Mouse (Mus musculus) hindbrain, embryonic 12.5 days (tissue): ENCODE results near the gene Wdr81. TPM values are rescaled to one million over a fixed set of nuclear protein-coding genes. Genes with fewer than 3 reads are reported as not detected.

ENCODE experiments used
- ATAC-seq: fragments of 200-750 bp; cut with Nextera tagmentation; 2 replicates; pipeline ENCODE4 v1.8.0; 2017; ENCODE audit warnings: moderate TSS enrichment; ENCODE audit not compliant: low FRiP score
- H3K27ac ChIP-seq: fragments of 300-500 bp; sonication (generic); 2 replicates; pipeline ENCODE4 v1.5.1; 2016; ENCODE audit warnings: mild to moderate bottlenecking
- H3K27me3 ChIP-seq: fragments of 300-500 bp; sonication (generic); 2 replicates; pipeline ENCODE4 v1.6.1; 2016; ENCODE audit warnings: mild to moderate bottlenecking
- H3K36me3 ChIP-seq: fragments of 300-500 bp; sonication (generic); 2 replicates; pipeline ENCODE4 v1.6.1; 2016; ENCODE audit warnings: mild to moderate bottlenecking
- H3K4me1 ChIP-seq: fragments of 300-500 bp; sonication (generic); 2 replicates; pipeline ENCODE4 v1.6.1; 2016
- H3K4me2 ChIP-seq: fragments of 300-500 bp; sonication (generic); replicated peaks from 2 replicates; pipeline ENCODE4 v1.6.1; 2016; ENCODE audit warnings: mild to moderate bottlenecking
- H3K4me3 ChIP-seq: fragments of 300-500 bp; sonication (generic); 2 replicates; pipeline ENCODE4 v1.5.1; 2016; ENCODE audit warnings: mild to moderate bottlenecking
- H3K9ac ChIP-seq: fragments of 300-500 bp; sonication (generic); 2 replicates; pipeline ENCODE4 v1.6.1; 2016; ENCODE audit warnings: mild to moderate bottlenecking, moderate library complexity
- H3K9me3 ChIP-seq: fragments of 300-500 bp; sonication (generic); replicated peaks from 2 replicates; pipeline ENCODE4 v1.6.1; 2016; ENCODE audit warnings: mild to moderate bottlenecking
- WGBS: fragments of 180-500 bp; shearing (Covaris S2); methylation state at CpG from one replicate; pipeline ENCODE4 v1.1.7; 2016; 5-methylcytosine and 5-hydroxymethylcytosine counted together
- microRNA counts: library from miRNA; unstranded; fragments of <30 nt; microRNA quantifications from one replicate; lab custom pipeline; 2017
- microRNA-seq: library from miRNA; unstranded; fragments of <30 nt; microRNA quantifications from one replicate; pipeline ENCODE4, GENCODE M21; 2017
- polyA plus RNA-seq: library from polyadenylated mRNA; unstranded; fragments of >200 nt; fragmentation: Nextera tagmentation; extraction: Ambion mirVana; gene quantifications from 2 replicates; pipeline ENCODE4 v1.2.1, GENCODE M21; 2016

Wdr81 gene
- polyA plus RNA-seq, 1 experiment from 2014 or later = 9.3 TPM

GRCm38 (mm10) chr11:75403301-75404052 is 51.0 kb downstream of the Wdr81 start:
- 84% methylated on average over 6 of the region's 6 CpGs for WGBS
- H3K36me3 ChIP-seq = no peaks in the 10 kb centered on the region; the same call in 1 of the 2 replicates
- no peak overlapping the region for H3K4me3 ChIP-seq
- H3K27me3 ChIP-seq = no peaks in the 10 kb centered on the region
- H3K9me3 ChIP-seq = no peaks in the 10 kb centered on the region
- no peaks in the 10 kb centered on the region for H3K4me1 ChIP-seq
- ATAC-seq = no peak
- H3K9ac ChIP-seq = no peak overlapping the region
- no peak overlapping the region for H3K4me2 ChIP-seq
- no peak overlapping the region for H3K27ac ChIP-seq

GRCm38 (mm10) chr11:75402271-75402690 is 52.2 kb downstream of the Wdr81 start:
- no peaks in the 10 kb centered on the region for H3K9me3 ChIP-seq
- ATAC-seq = no peak
- no peaks in the 10 kb centered on the region for H3K4me1 ChIP-seq
- H3K27me3 ChIP-seq = no peaks in the 10 kb centered on the region
- H3K4me2 ChIP-seq = no peak overlapping the region
- no peak overlapping the region for H3K4me3 ChIP-seq
- no peak overlapping the region for H3K27ac ChIP-seq
- H3K36me3 ChIP-seq = no peaks in the 10 kb centered on the region; the same call in 1 of the 2 replicates
- WGBS = 64% methylated on average over 5 of the region's 5 CpGs
- H3K9ac ChIP-seq = no peak overlapping the region

GRCm38 (mm10) chr11:75400099-75400498 is 54.4 kb downstream of the Wdr81 start:
- Histone ChIP-seq H3K9ac (no peak overlapping the region), H3K27ac (no peak overlapping the region), H3K9me3 (no peaks in the 10 kb centered on the region), H3K36me3 (no peaks in the 10 kb centered on the region; the same call in 1 of the 2 replicates), H3K27me3 (no peaks in the 10 kb centered on the region), H3K4me1 (no peaks in the 10 kb centered on the region), H3K4me3 (no peak overlapping the region), H3K4me2 (no peak overlapping the region)
- WGBS = 68% methylated on average over 9 of the region's 9 CpGs
- ATAC-seq = no peak

GRCm38 (mm10) chr11:75399411-75399841 is 55.1 kb downstream of the Wdr81 start:
- no peak overlapping the region for H3K9ac ChIP-seq
- no peak overlapping the region for H3K4me2 ChIP-seq
- ATAC-seq = no peak
- no peak overlapping the region for H3K4me3 ChIP-seq
- no peak overlapping the region for H3K27ac ChIP-seq
- WGBS = 88% methylated on average over 11 of the region's 11 CpGs
- H3K27me3 ChIP-seq = no peaks in the 10 kb centered on the region
- no peaks in the 10 kb centered on the region for H3K9me3 ChIP-seq
- H3K36me3 ChIP-seq = no peaks in the 10 kb centered on the region; the same call in 1 of the 2 replicates
- H3K4me1 ChIP-seq = no peaks in the 10 kb centered on the region

- no peaks in the 10 kb centered on the region for H3K9me3 ChIP-seq
- no peaks in the 10 kb centered on the region for H3K4me1 ChIP-seq
- H3K9ac ChIP-seq = no peak overlapping the region
- no peak for ATAC-seq
- no peaks in the 10 kb centered on the region; the same call in 1 of the 2 replicates for H3K36me3 ChIP-seq
- 90% methylated on average over 7 of the region's 7 CpGs for WGBS
- H3K4me2 ChIP-seq = no peak overlapping the region
- H3K4me3 ChIP-seq = no peak overlapping the region
- no peaks in the 10 kb centered on the region for H3K27me3 ChIP-seq
- H3K27ac ChIP-seq = no peak overlapping the region
Measured at GRCm38 (mm10) chr11:75397452-75397851, 57.1 kb downstream of the Wdr81 start.

GRCm38 (mm10) chr11:75395611-75396010 is 58.9 kb downstream of the Wdr81 start:
- H3K4me3 ChIP-seq = no peak overlapping the region
- H3K27me3 ChIP-seq = no peaks in the 10 kb centered on the region
- H3K27ac ChIP-seq = no peak overlapping the region
- H3K4me1 ChIP-seq = no peaks in the 10 kb centered on the region
- peaks cover under 1% of the 10 kb centered on the region; the same call in 1 of the 2 replicates for H3K36me3 ChIP-seq
- no peaks in the 10 kb centered on the region for H3K9me3 ChIP-seq
- no peak for ATAC-seq
- 79% methylated on average over 1 of the region's 1 CpGs for WGBS
- H3K4me2 ChIP-seq = no peak overlapping the region
- H3K9ac ChIP-seq = no peak overlapping the region

MicroRNAs within 50 kb of the gene (microRNA counts, 519-probe panel; counts per million panel counts)
- 5,150 counts per million, percentile 93 among the panel's probes with 10 or more counts for microRNA mmu-miR-22 (lab: Ali Mortazavi, UCI)

Small RNAs within 50 kb of the gene (microRNA-seq; reads per million reads assigned to microRNA genes)
- 3,752 reads per million, percentile 86 among the genes with 10 or more reads in this experiment for gene Mir22

Other genes starting within 250 kb of the Wdr81 start
- 96.9 and 99.5 TPM in 2 replicates for gene Rpa1, start 106.4 kb downstream of the Wdr81 start, polyA plus RNA-seq
- gene Smyd4, start 106.3 kb downstream of the Wdr81 start, polyA plus RNA-seq = 13.4 and 17.3 TPM in 2 replicates
- 111 and 121 TPM in 2 replicates for gene Serpinf1, start 32.0 kb downstream of the Wdr81 start, polyA plus RNA-seq
- gene Serpinf2, start 15.1 kb downstream of the Wdr81 start, polyA plus RNA-seq = not detected in 2 replicates
- 11.6 and 13.0 TPM in 2 replicates for gene Tlcd2, start 7.0 kb upstream of the Wdr81 start, polyA plus RNA-seq
- gene Prpf8, start 32.1 kb upstream of the Wdr81 start, polyA plus RNA-seq = 68.9 and 74.2 TPM in 2 replicates
- gene Rilp, start 55.4 kb upstream of the Wdr81 start, polyA plus RNA-seq = 0.68 and 0.75 TPM in 2 replicates
- gene Scarf1, start 58.8 kb upstream of the Wdr81 start, polyA plus RNA-seq = 5.7 and 5.8 TPM in 2 replicates
- gene Slc43a2, start 77.0 kb upstream of the Wdr81 start, polyA plus RNA-seq = 15.9 and 16.5 TPM in 2 replicates
- 116 and 125 TPM in 2 replicates for gene Pitpna, start 133.4 kb upstream of the Wdr81 start, polyA plus RNA-seq
- gene Inpp5k, start 176.3 kb upstream of the Wdr81 start, polyA plus RNA-seq = 28.7 and 30.3 TPM in 2 replicates
- gene Myo1c, start 195.8 kb upstream of the Wdr81 start, polyA plus RNA-seq = 18.7 and 19.3 TPM in 2 replicates
- gene Crk, start 224.5 kb upstream of the Wdr81 start, polyA plus RNA-seq = 136 and 138 TPM in 2 replicates